Mouse (Mus musculus) macrophage (primary cell): ENCODE measurements around the gene Setd2. TPM values are rescaled to one million over a fixed set of nuclear protein-coding genes. Genes with fewer than 3 reads are reported as not detected.

Experiments used
- H3K27ac ChIP-seq: fragments of 350-480 bp; formaldehyde crosslinking; 2 replicates; pipeline ENCODE4 v1.9.0; 2021
- H3K36me3 ChIP-seq: fragments of 350-480 bp; formaldehyde crosslinking; 2 replicates; pipeline ENCODE4 v1.9.0; 2021; ENCODE audit errors: inconsistent target
- H3K4me3 ChIP-seq: fragments of 350-480 bp; formaldehyde crosslinking; 2 replicates; pipeline ENCODE4 v1.9.0; 2021; ENCODE audit errors: inconsistent target
- H3K79me2 ChIP-seq: fragments of 350-480 bp; formaldehyde crosslinking; 2 replicates; pipeline ENCODE4 v1.9.0; 2021; ENCODE audit errors: inconsistent target
- WGBS: methylation state at CpG from one replicate; pipeline ENCODE4 v1.1.7; 2026; ENCODE audit warnings: inconsistent platforms; ENCODE audit not compliant: missing documents; 5-methylcytosine and 5-hydroxymethylcytosine counted together
- polyA plus RNA-seq: library from polyadenylated mRNA; stranded (reverse); fragments of 250-400 nt; gene quantifications from 3 replicates; pipeline ENCODE4 v1.2.4, GENCODE M21; 2018; ENCODE audit warnings: inconsistent platforms
- total RNA-seq, 78 experiments: library from RNA; depleted of rRNA; stranded (reverse); fragments of 250-400 nt; gene quantifications; 1 replicate in 9 of 78; 2 replicates in 24 of 78; 3 replicates in 43 of 78; 4 replicates in 2 of 78; pipeline ENCODE4 v1.2.4; 2018; ENCODE audit warnings: inconsistent platforms in 56 of 78

Setd2 gene
- 100 to 1,000 TPM; 221 to 477 (median 280) TPM for total RNA-seq (2018; cell fraction: chromatin; rRNA removed)
- total RNA-seq (2018; cell fraction: cytosol; rRNA removed): 10 to 100 TPM; 41.9 to 70.8 (median 57.5) TPM
- total RNA-seq (2018; cell fraction: nucleus; rRNA removed): 100 to 1,000 TPM; 106 to 218 (median 144) TPM
- polyA plus RNA-seq: 38.1 to 71.6 TPM (median 41.4 TPM) in 3 replicates

DNA sequence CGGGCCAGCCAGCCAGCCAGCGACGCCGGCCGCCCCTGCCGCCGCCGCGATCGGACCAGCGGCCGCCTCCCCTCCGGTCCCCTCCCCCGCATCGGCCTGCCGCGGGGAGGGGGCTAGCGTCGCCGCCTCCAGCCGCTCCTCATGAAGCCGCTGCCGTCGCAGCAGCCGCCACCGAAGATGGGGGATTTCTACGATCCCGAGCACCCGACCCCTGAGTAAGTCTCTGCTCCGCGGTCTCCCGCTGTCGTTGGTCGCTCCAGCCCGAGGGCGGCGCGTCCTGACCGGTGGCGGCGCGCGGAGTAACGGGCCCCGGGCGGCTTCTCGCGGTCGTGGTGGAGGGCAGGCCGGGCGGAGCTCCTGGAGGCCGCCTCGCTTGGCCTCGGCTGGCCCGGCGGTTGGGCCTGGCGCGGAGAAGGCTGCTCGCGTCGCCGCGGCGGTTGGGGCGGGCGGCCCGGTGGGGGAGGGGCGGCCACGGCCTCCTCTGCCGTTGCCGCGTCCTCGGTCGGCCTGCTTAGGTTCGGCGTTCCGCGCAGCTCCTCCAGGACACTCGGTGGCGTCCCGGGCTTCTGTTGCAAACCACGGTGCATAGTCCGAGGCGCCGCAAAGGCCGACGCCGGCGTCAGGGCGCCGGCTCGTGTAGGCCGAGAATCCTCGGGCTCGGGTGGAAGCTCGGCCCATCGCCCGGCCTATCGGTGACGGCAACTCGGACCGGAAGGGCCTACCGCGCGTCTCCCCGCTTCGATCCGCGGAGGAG lies at the start of gene Setd2:
Gene Setd2, plus strand, starts transcription at position 60 of the 754 bp plus-strand sequence.
- Histone ChIP-seq H3K27ac (peak within 1 kb of the TSS; percentile 27), H3K4me3 (peak within 1 kb of the TSS; percentile 73), H3K79me2 (peaks cover 48% of the 10 kb centered on the region), H3K36me3 (no peaks in the 10 kb centered on the region)
- under 1% methylated on average over 107 of the region's 109 CpGs for WGBS

DNA sequence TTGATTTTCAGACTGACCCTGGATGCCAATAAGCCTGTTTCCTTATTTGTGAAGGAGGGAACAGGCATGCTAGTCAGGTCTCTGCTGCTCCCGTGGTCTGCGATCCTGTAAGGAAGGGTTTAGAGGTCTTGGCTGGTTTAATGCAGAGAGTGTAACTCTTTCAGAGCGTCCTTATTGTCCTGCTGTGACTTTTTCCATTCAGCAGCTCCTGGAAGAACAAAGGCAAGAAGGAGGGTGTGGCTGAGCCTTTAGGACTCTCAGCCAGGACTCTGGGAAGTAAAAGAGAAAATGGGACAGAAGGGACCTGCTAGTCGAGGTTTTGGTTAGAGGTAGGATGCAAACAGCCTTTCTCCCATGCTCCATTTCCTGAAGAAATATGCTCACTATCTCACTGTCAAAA lies 43.6 kb upstream of the Setd2 start:
- H3K36me3 ChIP-seq: no peaks in the 10 kb centered on the region
- H3K4me3 ChIP-seq: no peak overlapping the region
- H3K79me2 ChIP-seq: no peaks in the 10 kb centered on the region
- H3K27ac ChIP-seq: no peak overlapping the region
- 82% methylated on average over 4 of the region's 4 CpGs for whole genome bisulfite sequencing

DNA sequence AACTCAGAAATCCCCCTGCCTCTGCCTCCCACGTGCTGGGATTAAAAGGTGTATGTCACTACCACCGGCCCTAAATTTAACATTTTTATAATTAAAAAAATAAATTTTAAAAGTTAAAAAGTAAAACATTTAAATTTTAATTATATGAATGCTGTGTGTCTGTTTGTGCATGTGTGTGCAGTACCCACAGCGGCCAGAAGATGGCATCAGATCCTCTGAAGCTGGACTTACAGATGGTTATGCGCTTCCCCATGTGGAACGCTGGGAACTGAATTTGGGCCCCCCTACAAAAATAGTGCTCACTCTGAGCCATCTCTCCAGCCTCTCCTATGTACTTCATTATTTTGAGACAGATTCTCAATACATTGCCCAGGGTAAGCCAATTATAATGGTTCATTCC lies 41.5 kb upstream of the Setd2 start:
- Histone ChIP-seq H3K27ac (no peak overlapping the region), H3K4me3 (no peak overlapping the region), H3K36me3 (no peaks in the 10 kb centered on the region), H3K79me2 (no peaks in the 10 kb centered on the region)
- 73% methylated on average over 5 of the region's 5 CpGs for WGBS

DNA sequence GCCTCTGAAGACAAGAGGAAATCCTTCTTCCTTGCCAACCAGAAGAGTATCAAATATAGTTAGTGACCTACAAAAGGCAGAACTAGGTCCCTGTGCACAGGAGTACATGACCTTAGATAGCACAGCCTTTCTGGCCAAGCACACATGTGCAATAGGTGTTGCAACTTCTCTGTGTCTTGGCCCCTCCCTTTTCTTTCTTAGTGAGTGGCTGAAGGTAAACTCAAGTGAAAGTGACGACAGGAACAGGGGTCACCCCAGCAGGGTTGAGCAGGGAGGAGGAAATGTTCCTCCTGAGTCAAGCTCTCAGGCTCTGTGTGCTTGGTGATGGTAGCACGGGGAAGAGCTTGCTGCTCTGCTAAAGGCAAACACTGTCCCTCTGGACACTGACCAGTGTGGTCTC lies 6.7 kb upstream of the Setd2 start:
- 27% methylated on average over 2 of the region's 2 CpGs for WGBS
- no peak overlapping the region for H3K27ac ChIP-seq
- H3K36me3 ChIP-seq: no peaks in the 10 kb centered on the region
- H3K79me2 ChIP-seq: no peaks in the 10 kb centered on the region
- H3K4me3 ChIP-seq: no peak overlapping the region

DNA sequence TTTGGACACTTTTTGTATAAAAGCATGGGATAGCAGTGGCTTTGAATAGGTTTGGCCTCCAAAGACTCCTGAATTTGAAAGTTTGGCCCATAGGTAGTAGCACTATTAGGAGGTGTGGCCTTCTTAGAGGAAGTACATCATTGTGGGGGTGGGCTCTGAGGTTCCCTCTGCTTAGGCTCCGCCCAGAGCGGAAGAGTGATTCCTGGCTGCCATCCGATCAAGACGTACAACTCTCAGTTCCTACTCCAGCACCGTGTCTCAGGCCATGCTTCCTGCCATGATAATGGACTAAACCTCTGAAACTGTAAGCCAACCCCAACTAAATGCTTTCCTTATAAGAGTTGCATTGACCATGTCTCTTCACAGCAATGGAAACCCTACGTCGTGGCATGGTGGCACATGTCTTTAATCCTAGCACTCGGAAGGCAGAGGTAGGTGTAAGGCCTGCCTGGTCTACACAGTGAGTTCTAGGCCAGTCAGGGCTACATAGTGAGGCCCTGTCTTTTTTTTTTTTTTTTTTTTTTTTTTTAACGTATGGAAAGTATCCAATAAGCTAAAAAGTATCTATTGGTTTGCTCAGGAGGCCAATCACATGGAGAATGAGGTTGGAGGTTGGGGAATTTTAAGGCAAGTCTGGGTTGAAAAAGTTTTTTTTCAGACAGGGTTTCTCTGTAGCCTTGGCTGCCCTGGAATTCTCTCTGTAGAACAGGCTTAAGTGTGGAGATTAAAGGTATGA lies 3.2 kb upstream of the Setd2 start:
- Histone ChIP-seq H3K27ac (no peak overlapping the region), H3K4me3 (no peak overlapping the region), H3K79me2 (peaks cover 12% of the 10 kb centered on the region), H3K36me3 (no peaks in the 10 kb centered on the region)
- 85% methylated on average over 9 of the region's 9 CpGs for WGBS

DNA sequence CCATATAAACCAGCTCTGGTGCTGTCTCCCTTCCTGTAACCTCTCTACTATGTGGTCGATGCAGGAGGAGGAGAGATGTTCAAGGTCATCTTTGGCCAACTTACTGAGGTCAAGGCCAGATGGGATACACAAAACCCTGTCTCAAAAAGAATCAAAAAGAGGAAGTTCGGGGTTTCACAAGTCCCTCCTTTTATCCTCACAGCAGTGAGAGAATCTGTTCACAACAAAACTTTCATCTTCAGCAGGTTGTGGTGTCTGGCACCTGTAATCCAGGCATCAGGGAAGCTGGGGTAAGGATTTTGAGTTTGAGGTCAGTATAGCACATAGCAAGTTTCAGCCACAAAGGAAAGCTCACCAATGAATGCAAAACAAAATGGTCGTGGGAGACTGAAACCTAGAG lies 1.7 kb upstream of the Setd2 start:
- H3K79me2 ChIP-seq: peaks cover 27% of the 10 kb centered on the region
- no peak overlapping the region for H3K4me3 ChIP-seq
- no peaks in the 10 kb centered on the region for H3K36me3 ChIP-seq
- WGBS: 5% methylated on average over 3 of the region's 3 CpGs
- H3K27ac ChIP-seq: no peak overlapping the region

DNA sequence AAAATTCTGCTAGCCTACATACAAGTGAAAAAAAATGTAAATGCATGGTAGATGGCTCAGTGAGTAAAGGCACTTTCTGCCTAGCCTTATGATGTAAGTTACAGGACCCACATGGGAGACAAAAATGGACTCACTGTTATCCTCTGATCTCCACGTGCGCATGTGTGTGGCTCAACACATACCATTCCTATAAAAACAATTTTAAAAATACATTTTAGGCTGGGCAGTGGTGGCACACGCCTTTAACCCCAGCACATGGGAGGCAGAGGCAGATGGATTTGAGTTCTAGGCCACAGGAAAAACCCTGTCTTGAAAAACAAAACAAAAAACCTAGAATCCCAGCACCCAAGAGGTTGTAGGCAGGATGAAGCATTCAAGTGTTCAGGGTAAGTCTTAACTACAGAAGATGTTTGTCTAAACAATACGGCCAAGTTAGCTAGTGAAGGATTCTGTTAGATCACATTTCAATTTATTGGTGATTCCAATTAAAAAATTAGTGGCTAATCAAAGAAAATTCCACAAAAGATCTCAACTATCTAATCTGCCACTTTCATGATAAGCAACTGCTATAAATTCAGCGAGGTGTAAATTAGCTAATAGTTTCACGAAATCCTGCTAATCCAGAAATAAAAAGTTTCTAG lies 1.1 kb upstream of the Setd2 start:
- H3K79me2 ChIP-seq: peaks cover 33% of the 10 kb centered on the region
- 38% methylated on average over 6 of the region's 6 CpGs for WGBS
- peak overlapping the region; percentile 30 for H3K4me3 ChIP-seq
- H3K27ac ChIP-seq: peak overlapping the region; percentile 24; the same call in 1 of the 2 replicates
- H3K36me3 ChIP-seq: no peaks in the 10 kb centered on the region

DNA sequence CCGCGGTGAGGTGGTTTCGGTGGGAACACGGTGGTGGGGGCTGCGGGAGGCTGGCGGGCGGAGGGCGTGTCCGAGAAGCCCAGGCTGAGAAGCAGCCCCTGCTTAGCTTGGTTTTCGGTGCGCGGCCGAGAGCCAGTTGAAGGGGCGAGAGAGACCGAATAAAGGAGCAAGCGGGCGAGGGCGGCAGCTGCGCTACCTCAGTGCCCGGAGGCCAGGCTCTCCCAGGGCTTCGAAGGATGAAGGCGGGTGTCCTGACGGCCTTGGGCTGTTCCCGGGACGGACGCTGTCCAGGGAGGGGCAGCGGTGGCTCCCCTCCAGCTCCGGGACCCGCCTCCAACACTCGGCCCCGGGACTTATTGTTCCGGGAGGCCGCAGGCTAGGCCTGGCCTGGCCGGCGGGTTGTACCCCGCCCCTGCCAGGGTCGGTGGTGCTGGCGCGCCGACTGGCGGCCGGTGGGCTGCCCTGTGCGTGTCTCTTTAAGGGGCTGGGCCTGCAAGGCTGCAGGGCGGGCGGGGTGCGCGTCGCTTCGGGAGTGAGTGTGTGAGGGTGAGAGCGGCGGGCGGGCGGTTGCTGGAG lies 395 bp upstream of the Setd2 start:
- under 1% methylated on average over 35 of the region's 53 CpGs for WGBS
- peak overlapping the region; percentile 24; the same call in 1 of the 2 replicates for H3K27ac ChIP-seq
- H3K36me3 ChIP-seq: no peaks in the 10 kb centered on the region

DNA sequence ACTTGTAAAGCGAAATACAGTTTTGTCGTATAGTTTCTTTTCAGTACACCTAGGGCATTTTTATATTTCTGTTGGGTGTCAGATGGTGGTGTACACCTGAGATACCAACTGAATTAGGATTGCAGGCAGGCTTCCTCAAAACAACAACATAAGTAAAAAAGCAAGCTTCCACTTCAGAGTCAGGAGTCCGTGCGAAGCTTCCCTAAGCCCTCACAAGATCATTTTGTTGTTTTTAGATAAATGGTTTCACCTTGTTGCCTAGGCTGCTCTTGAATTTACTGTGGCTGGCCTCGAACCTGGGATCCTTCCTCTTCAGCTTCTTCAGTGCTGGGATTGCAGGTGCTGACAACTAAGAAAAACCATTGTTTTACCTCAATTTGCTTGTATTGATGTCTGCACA lies 1.2 kb downstream of the Setd2 start:
- H3K36me3 ChIP-seq: no peaks in the 10 kb centered on the region
- H3K27ac ChIP-seq: peak overlapping the region; percentile 27; the same call in 1 of the 2 replicates
- peak overlapping the region; percentile 73 for H3K4me3 ChIP-seq
- WGBS: 18% methylated on average over 5 of the region's 5 CpGs
- H3K79me2 ChIP-seq: peaks cover 57% of the 10 kb centered on the region

More for the DNA sequence above, 395 bp upstream of the Setd2 start:
- Histone ChIP-seq H3K79me2 (peaks cover 40% of the 10 kb centered on the region), H3K4me3 (peak overlapping the region; percentile 30)

DNA sequence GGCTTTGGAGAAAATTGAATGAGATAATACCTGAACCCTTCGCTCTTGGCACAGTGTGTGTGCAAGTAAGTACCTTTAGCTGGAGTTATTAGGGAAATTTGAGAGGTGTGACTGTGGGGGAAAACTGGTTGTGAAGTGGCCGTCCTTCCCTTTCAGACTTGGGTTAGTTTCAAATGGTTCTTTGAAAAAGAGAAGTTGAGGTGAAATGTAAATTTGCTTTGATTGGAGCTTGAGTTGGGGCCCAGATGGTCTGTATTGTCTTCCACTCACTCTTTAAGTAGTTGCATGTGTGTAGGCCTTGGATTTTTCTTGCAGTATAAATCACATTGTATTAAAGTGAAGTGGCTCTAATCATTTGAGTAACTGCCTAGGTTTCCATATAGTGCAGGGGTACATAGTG lies 2.7 kb downstream of the Setd2 start:
- H3K36me3 ChIP-seq: no peaks in the 10 kb centered on the region
- H3K4me3 ChIP-seq: no peak overlapping the region
- no peak overlapping the region for H3K27ac ChIP-seq
- 41% methylated on average over 2 of the region's 2 CpGs for WGBS
- H3K79me2 ChIP-seq: peaks cover 72% of the 10 kb centered on the region

DNA sequence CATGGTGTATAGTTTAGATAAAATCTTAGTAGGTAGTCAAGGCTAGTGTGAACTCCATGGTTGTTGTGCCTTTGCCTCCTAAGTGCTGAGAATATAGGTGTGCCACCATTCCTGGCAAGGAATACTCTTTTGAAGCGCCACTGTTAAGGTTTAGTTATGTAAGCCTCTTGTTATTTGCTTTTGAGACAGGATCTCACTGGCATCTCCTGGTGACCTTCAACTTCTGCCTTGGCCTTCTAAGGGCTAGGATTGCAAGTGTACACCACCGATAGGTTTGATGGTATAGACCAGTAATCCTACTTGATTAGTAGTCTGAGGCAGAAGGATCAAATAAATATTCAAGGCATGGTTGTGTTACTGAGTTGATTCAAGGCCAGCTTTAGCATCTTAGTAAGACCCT lies 4.2 kb downstream of the Setd2 start:
- no peak overlapping the region for H3K27ac ChIP-seq
- no peak overlapping the region for H3K4me3 ChIP-seq
- no peaks in the 10 kb centered on the region for H3K36me3 ChIP-seq
- peaks cover 87% of the 10 kb centered on the region for H3K79me2 ChIP-seq
- 82% methylated on average over 2 of the region's 2 CpGs for WGBS

DNA sequence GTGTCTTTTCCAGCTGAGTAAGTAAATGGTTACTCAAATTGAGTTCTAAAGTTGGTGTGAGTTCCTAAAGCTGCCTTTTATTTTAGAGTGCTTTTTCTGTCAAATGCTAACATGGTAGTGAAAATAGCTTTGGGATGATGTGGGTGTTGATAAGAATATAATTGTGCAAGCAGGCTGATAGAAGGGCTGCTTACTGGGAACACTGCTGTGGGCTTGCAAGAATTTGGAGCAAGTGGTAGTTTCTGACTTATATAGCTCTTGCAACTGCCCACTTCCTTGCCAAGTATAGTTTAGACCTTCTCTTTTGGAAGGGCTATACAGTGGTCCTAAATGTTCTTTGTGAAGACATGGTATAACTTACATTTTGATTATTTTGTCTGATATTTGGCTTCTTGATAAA lies 6.1 kb downstream of the Setd2 start:
- H3K4me3 ChIP-seq: no peak overlapping the region
- peaks cover 100% of the 10 kb centered on the region for H3K79me2 ChIP-seq
- H3K36me3 ChIP-seq: no peaks in the 10 kb centered on the region
- H3K27ac ChIP-seq: no peak overlapping the region

DNA sequence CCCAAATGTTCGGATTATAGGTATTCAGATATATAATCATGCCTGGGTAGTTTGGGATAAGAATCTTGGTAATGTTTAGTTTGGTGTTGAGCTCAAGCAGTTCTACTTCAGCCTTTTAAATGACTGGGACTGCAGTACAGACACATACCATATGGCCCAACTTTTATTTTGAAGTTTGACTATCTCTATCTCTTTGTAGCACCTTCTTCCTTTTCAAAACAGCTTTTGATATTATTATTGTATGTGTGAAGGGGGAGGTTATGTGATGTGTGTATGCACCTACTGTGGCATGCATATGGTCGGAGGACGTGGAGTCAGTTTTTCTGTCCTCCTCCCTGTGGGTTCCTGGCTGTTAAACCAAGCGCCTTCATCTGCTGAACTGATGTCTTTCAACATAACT lies 9.6 kb downstream of the Setd2 start:
- peaks cover 4% of the 10 kb centered on the region for H3K36me3 ChIP-seq
- H3K79me2 ChIP-seq: peaks cover 100% of the 10 kb centered on the region
- no peak overlapping the region for H3K4me3 ChIP-seq
- WGBS: 43% methylated on average over 4 of the region's 4 CpGs
- no peak overlapping the region for H3K27ac ChIP-seq

DNA sequence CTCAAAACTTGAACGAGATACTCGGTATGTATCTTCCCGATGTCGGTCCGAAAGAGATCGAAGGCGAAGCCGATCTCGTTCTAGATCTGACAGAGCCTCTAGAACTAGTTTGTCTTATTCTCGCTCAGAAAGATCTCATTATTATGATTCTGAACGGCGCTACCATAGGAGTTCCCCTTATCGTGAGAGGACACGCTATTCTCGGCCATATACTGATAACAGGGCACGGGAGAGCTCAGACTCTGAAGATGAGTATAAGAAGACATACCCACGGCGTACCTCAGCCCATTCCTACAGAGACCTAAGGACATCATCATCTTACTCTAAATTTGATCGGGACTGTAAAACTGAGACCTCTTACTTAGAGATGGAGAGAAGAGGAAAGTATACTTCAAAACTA lies 15.9 kb downstream of the Setd2 start:
- Histone ChIP-seq H3K4me3 (no peak overlapping the region), H3K27ac (no peak overlapping the region), H3K36me3 (peaks cover 63% of the 10 kb centered on the region), H3K79me2 (peaks cover 100% of the 10 kb centered on the region)
- WGBS: 96% methylated on average over 19 of the region's 19 CpGs
